Mouse (Mus musculus) telencephalon, adult 2 months (tissue): ENCODE data around the gene Ngly1.
A peak's percentile ranks its signal among the peaks of the same experiment; 100 is the strongest.

Source experiments
- DNase-seq: peaks from one replicate; pipeline ENCODE4 v3.0.0-alpha.2; 2011; ENCODE audit warnings: low read depth, low spot score

The Ngly1 gene

DNA sequence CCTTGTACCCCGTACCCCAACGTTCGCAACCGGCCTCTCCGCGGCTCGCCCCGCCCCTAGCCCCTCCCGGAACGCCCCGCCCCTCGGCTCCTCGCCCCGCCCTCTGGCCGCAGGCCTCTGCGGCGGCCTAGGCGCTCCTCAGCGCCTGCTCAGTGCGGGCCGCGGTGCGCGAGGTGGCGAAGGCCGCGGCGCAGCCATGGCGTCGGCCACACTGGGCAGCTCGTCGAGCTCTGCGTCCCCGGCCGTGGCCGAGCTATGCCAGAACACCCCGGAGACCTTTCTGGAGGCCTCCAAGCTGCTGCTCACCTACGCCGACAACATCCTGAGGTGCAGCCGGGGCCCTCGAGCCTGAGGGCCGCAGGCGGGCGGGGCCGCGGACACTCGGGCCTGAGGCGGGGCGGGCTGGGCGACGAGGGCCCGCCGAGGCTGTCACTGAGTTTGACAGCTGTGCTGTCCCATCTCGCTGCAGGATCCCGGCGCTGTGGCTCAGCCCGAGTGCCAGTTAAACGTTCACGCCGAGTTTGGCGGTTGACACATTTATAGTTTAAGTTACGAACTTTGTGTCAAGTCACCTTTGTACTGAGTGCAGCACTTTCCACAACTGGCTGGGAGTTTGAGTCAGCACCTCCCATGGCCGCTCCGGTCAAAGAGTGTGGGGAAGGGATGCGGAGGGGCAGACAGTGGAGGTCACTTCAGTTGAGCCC, at the start of gene Ngly1, which contains the start of gene Oxsm:
Gene Ngly1, plus strand, starts transcription at position 110 of the 704 bp plus-strand sequence.
Gene Oxsm, minus strand, starts transcription at position 638 of the 704 bp plus-strand sequence.
- peak; percentile 65 for DNase-seq

DNA sequence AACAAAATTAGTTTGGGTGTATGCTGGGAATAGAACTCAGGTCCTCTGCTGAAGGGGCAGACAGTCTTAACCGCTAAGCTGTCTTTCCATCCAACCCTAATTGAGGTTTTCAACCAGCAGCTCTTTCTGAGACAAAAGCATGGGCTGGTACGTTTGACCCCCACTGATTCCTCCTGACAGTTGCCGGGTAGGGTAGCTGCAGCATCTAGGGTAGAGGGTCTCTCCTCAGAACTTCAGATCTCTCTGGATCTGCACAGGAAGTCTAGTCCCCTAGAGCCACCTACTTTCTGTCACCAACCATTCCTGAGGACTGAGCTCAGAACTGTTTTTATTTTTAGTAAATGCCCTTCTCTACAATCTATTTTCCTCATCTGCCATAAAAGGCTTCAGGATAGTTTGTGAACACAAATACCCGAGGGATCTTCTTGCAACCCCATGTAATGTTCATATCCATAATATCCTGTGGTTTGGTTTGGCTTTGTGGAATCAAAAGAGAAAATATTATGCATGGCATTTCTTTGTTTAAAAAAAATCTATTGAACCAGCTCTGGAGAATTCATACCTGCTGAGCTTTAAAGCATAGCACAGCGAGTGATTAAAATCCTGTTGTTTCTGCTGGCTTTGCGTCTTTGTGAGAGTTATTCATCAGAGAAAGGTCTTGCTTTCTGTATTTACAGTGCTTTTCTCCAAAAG, 48.7 kb upstream of the Ngly1 start:
- DNase-seq: no peak

DNA sequence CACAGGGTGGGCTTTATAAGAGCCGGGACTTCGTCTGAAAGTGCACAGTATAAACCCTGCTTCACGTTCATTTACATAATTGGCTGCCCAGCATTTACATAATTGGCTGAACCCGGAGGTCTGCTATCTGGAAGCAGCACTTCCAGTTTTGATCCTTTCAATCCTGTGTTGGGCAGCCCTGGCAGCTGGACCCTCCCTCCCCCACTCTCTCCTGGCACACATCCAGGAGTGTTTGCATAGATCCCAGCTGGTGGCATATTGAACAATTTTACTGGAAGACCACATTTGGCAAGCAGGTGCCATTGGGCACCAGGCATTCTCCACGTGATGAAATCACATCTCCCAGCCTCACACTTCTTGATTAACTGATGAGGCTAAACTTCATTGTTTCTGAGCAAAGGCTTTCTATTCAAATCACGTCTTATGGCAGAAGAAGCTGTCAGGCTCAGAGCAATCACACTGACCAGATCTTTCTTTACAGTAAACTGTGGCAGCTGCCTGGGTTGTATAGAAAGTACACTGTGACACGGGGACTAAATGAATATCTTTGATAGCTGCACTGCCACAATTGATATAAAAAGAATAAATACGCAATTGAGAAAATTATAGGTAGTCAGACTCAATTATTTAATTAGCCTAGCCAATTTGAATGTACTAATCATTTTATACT, 48.0 kb upstream of the Ngly1 start:
- DNase-seq: no peak

DNA sequence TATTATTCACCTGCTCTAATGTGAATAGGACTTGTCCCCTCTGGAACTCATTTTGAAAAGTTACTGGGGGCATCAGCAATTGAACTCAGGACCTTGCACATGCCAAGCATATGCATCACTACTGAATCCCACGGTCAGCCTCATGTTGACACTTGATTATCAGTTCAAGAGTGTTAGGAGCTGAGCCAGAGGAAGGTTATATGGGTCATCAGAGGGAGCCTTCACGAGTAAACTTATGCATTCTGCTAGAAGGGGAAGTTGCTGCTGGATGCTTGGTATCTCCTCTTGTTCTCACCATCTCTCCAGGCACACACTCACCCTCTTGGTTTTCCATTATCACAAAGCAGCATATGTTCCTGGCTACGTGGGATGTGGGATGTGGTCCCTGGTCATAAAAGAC, 47.4 kb upstream of the Ngly1 start:
- no peak for DNase-seq

DNA sequence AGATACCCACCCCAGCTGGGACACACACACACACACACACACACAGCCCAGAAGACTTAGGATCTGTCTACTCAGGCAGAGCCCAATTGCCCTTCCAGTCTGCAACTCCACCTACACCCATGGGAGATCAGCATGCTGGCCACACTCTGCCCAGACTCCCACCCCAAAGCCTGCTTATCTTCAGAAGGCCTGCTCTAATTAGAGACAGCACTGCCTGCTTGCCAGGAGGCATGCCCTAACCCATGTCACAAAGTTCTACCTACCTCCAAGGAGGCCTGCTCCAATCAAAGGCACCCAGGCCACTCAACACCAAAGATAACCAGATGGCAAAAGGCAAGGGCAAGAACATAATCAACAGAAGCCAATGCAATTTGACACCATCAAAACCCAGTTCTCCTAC, 41.4 kb upstream of the Ngly1 start:
- DNase-seq: no peak

GRCm38 (mm10) chr14:16219015-16219414, 30.1 kb upstream of the Ngly1 start:
- no peak for DNase-seq

DNA sequence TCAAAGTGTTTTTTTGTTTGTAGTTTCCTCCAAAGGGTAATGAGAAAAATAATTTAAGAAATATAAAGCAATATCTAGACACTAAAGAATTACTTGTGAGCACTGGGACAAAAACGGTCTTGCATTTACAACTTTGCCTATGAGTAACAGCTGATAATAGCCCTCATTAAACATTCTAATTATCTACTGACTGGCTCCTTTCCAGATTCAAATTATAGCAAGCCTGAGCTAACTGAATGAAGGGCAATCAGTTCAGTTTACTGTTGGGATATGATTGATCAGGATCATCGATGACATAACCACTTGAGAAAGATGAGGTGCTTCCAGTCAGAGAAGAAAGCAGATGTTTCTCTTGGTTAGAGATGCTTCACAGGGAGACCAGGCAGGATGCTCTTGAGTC, 19.7 kb upstream of the Ngly1 start:
- DNase-seq: no peak

- DNase-seq: no peak
Observed at GRCm38 (mm10) chr14:16230581-16230980, 18.5 kb upstream of the Ngly1 start.

DNA sequence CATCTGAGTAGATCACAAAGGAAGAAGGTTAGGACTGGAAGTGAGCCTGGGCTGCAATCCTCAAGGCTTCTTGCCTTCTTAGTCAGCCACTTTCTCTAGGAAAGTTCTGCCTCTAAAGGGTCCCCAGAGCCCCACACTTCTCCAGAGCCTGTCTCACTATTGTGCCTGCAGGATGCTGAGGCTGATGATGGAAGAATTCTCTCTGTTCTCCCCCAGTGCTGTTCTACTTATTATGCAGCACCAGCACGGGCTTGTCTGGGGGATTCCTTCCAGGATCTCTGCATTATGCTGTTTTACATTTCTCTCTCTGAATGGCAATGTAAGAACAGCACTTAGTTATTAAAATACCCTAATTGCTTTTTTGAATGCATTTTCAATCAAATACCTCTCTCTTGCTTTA, 15.6 kb upstream of the Ngly1 start:
- DNase-seq: no peak

GRCm38 (mm10) chr14:16236466-16236865, 12.6 kb upstream of the Ngly1 start:
- DNase-seq: no peak

DNA sequence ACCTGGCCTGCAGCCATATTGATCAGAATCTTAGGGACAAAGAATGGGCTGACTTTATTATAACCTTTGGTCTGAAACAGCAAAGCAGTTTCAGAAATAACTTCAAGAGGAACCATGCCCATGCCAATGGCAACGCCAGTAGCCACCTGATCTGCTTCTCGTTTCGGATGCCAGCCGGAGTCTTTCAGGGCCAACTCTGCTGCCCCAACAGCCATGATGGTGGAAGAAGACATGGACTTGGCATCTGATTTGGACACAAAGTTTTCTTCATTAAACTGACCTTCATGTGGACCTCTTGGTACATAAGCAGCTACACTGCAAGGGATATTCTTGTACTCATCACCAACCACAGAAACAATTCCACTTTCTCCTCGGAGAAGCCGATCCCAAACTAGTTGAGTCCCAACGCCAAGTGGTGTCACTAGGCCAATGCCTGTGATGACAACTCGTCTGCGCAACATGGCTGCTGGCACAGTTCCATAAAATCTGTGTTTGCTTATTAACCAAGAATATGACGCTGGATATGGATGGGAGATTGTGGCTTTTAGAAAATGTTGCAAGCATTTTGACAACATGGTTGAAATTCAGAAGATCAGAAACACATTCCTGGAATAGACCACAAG, 6.8 kb upstream of the Ngly1 start:
- DNase-seq: no peak

- peak; percentile 79 for DNase-seq
Observed at GRCm38 (mm10) chr14:16242947-16243602, 6.0 kb upstream of the Ngly1 start.

GRCm38 (mm10) chr14:16243603-16244209, 5.4 kb upstream of the Ngly1 start:
- no peak for DNase-seq

DNA sequence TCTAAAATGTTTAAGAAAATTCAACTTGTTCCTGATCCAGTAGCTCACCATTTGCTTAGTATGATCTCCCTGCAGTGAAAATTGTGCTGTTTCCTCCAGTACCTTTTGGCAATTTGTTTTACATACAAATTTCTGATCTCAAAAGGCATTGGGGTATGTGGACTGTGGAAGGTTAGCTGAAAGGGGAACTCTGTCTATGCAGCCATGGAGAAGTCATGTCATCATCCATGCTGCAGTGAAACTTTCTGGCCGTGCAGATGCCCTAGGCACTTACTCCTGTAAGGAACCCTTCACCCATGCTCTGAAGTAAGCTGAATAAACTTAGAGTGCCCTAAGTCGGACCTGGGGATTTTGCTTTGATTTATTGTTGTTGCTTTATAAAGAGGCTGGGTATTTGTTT, 4.7 kb upstream of the Ngly1 start:
- DNase-seq: no peak

DNA sequence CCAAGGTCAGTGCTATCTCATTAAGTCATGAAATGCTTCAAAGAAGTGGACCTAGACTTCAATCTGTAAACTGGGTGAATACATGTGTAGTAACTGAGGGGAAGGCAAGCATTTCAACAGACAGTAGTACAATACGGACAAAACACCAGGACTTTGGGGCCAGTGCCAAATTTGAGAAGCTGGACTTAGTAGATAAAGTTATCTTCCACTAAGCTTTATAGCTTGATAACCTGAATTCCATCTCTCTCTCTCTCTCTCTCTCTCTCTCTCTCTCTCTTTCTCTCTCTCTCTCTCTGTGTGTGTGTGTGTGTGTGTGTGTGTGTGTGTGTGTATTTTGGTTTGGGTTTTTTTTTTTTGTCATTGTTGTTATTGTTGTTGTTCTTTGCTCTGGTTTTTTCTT, 4.0 kb upstream of the Ngly1 start:
- DNase-seq: no peak

GRCm38 (mm10) chr14:16246340-16246912, 2.7 kb upstream of the Ngly1 start:
- no peak for DNase-seq

- DNase-seq: no peak
Observed at GRCm38 (mm10) chr14:16248135-16248534, 945 bp upstream of the Ngly1 start.

DNA sequence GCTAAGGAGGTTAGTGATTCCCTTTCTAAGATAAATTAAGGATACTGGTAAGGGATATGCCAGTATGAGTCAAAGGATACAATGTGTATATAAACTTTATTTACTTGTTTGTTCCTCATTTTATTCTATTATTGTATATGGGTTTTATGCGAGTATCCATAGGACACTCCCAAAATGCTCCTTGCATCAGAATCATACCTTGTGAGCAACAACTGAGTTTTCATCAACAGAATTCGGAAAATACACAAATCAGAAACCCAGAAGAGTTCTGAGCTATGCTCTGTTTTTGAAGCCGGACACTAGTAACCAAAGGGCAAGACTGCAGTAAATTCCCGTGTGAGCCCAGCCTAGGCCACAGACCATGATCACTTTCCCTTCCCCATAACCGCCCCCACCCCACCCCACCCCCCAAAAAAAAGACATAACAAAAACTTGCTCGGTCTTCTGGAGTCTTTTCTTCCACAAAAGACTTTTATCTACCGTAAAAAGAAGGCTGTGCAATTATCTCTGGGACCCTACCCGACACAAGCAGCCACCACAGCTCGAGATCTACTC, 400 bp upstream of the Ngly1 start:
- DNase-seq: no peak

- DNase-seq: no peak
Observed at GRCm38 (mm10) chr14:16250099-16250498, 1.0 kb downstream of the Ngly1 start.

DNA sequence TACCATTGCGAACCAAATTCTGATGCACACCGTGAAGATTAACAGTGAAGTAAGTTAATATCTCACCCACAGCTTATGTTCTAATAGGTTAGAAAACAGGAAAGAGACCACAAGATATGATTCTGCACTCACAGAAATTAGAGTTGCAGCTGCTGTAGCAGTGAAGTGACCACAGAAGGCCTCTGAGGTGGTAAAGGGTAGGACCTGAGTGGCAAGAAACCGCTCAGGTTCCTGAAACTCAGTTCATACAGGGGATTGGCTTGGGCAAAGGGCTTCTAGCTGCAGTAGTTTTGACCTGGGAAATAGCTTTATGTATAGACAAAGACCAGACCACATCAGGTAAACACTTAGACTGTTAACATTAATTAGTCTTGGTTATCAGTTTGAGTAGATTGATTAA, 6.7 kb downstream of the Ngly1 start:
- DNase-seq: no peak

GRCm38 (mm10) chr14:16256209-16256608, 7.1 kb downstream of the Ngly1 start:
- no peak for DNase-seq
